Mouse (Mus musculus): ENCODE results near the gene Mtg1. TPM values are rescaled to one million over a fixed set of nuclear protein-coding genes. Genes with fewer than 3 reads are reported as not detected.

Mtg1 gene
- total RNA-seq, 1 experiment = 21.0 TPM

GRCm38 (mm10) chr7:140184206-140184605 is 46.8 kb downstream of the Mtg1 start:
- in situ Hi-C loops (cut with MboI; ENCODE audit: low sequenced_read_pairs in 2 of 2, unreplicated experiment in 2 of 2) = no loop called here
- Histone ChIP-seq H3K4me1 (ENCODE audit: control insufficient read depth in 2 of 2, insufficient read depth in 2 of 2, low read length in 2 of 2, poor library complexity in 1 of 2) (no peaks in the 10 kb centered on the region), H3K4me3 (ENCODE audit: insufficient read depth in 1 of 2, low read depth in 1 of 2, low read length in 2 of 2, poor library complexity in 1 of 2, severe bottlenecking in 1 of 2) (no peak overlapping the region), H3K9ac (ENCODE audit: insufficient read depth, low read depth, low read length, poor library complexity, severe bottlenecking) (no peak overlapping the region), H3K36me3 (ENCODE audit: control insufficient read depth, insufficient read depth, low read length, poor library complexity, severe bottlenecking) (no peaks in the 10 kb centered on the region), H3K9me3 (ENCODE audit: control insufficient read depth, insufficient read depth, low read depth, low read length) (no peaks in the 10 kb centered on the region), H3K27ac (ENCODE audit: insufficient read depth, low read depth, low read length, poor library complexity, severe bottlenecking) (no peak overlapping the region)
- TF ChIP-seq ZC3H11A (IDR thresholded peaks at IDR 0.05; ENCODE audit: borderline replicate concordance, low read depth, low read length) = no peak
- no peak for TF ChIP-seq CHD2 (IDR thresholded peaks at IDR 0.05; ENCODE audit: low read depth, low read length)
- no peak for TF ChIP-seq MAFK (IDR thresholded peaks at IDR 0.05; ENCODE audit: insufficient read depth, low read depth, low read length)
- TF ChIP-seq HCFC1 (IDR thresholded peaks at IDR 0.05; ENCODE audit: borderline replicate concordance, insufficient read depth, low read length) = no peak
- TF ChIP-seq ZNF384 (IDR thresholded peaks at IDR 0.05; ENCODE audit: low read depth, low read length) = no peak
- DNase-seq (ENCODE audit: low read depth, low spot score) = no peak

- Histone ChIP-seq H3K4me1 (ENCODE audit: control insufficient read depth in 2 of 2, insufficient read depth in 2 of 2, low read length in 2 of 2, poor library complexity in 1 of 2) (no peaks in the 10 kb centered on the region), H3K27ac (ENCODE audit: insufficient read depth, low read depth, low read length, poor library complexity, severe bottlenecking) (no peak overlapping the region), H3K36me3 (ENCODE audit: control insufficient read depth, insufficient read depth, low read length, poor library complexity, severe bottlenecking) (no peaks in the 10 kb centered on the region), H3K4me3 (ENCODE audit: insufficient read depth in 1 of 2, low read depth in 1 of 2, low read length in 2 of 2, poor library complexity in 1 of 2, severe bottlenecking in 1 of 2) (no peak overlapping the region), H3K9ac (ENCODE audit: insufficient read depth, low read depth, low read length, poor library complexity, severe bottlenecking) (no peak overlapping the region), H3K9me3 (ENCODE audit: control insufficient read depth, insufficient read depth, low read depth, low read length) (no peaks in the 10 kb centered on the region)
- DNase-seq (ENCODE audit: low read depth, low spot score) = peak; percentile 16
- in situ Hi-C loops (cut with MboI; ENCODE audit: low sequenced_read_pairs in 2 of 2, unreplicated experiment in 2 of 2) = no loop called here
- peak; percentile 84 for TF ChIP-seq ZC3H11A (IDR thresholded peaks at IDR 0.05; ENCODE audit: borderline replicate concordance, low read depth, low read length)
- no peak for TF ChIP-seq HCFC1 (IDR thresholded peaks at IDR 0.05; ENCODE audit: borderline replicate concordance, insufficient read depth, low read length)
- no peak for TF ChIP-seq ZNF384 (IDR thresholded peaks at IDR 0.05; ENCODE audit: low read depth, low read length)
Observed at GRCm38 (mm10) chr7:140186646-140187620, 49.6 kb downstream of the Mtg1 start.

GRCm38 (mm10) chr7:140187721-140188390 is 50.5 kb downstream of the Mtg1 start:
- TF ChIP-seq HCFC1 (IDR thresholded peaks at IDR 0.05; ENCODE audit: borderline replicate concordance, insufficient read depth, low read length) (no peak), CHD2 (IDR thresholded peaks at IDR 0.05; ENCODE audit: low read depth, low read length) (no peak), MAFK (IDR thresholded peaks at IDR 0.05; ENCODE audit: insufficient read depth, low read depth, low read length) (no peak), ZNF384 (IDR thresholded peaks at IDR 0.05; ENCODE audit: low read depth, low read length) (no peak), ZC3H11A (IDR thresholded peaks at IDR 0.05; ENCODE audit: borderline replicate concordance, low read depth, low read length) (no peak)
- no peak overlapping the region for H3K4me3 ChIP-seq (ENCODE audit: insufficient read depth in 1 of 2, low read depth in 1 of 2, low read length in 2 of 2, poor library complexity in 1 of 2, severe bottlenecking in 1 of 2)
- no peak overlapping the region for H3K27ac ChIP-seq (ENCODE audit: insufficient read depth, low read depth, low read length, poor library complexity, severe bottlenecking)
- no peak for DNase-seq (ENCODE audit: low read depth, low spot score)
- H3K36me3 ChIP-seq (ENCODE audit: control insufficient read depth, insufficient read depth, low read length, poor library complexity, severe bottlenecking) = no peaks in the 10 kb centered on the region
- no peak overlapping the region for H3K9ac ChIP-seq (ENCODE audit: insufficient read depth, low read depth, low read length, poor library complexity, severe bottlenecking)
- in situ Hi-C loops (cut with MboI; ENCODE audit: low sequenced_read_pairs in 2 of 2, unreplicated experiment in 2 of 2) = no loop called here
- no peaks in the 10 kb centered on the region for H3K4me1 ChIP-seq (ENCODE audit: control insufficient read depth in 2 of 2, insufficient read depth in 2 of 2, low read length in 2 of 2, poor library complexity in 1 of 2)
- no peaks in the 10 kb centered on the region for H3K9me3 ChIP-seq (ENCODE audit: control insufficient read depth, insufficient read depth, low read depth, low read length)

- no peak overlapping the region for H3K9ac ChIP-seq (ENCODE audit: insufficient read depth, low read depth, low read length, poor library complexity, severe bottlenecking)
Observed at GRCm38 (mm10) chr7:140188391-140189328, 51.3 kb downstream of the Mtg1 start.

More at GRCm38 (mm10) chr7:140188391-140189328, 51.3 kb downstream of the Mtg1 start:
- Histone ChIP-seq H3K27ac (ENCODE audit: insufficient read depth, low read depth, low read length, poor library complexity, severe bottlenecking) (no peak overlapping the region), H3K4me3 (ENCODE audit: insufficient read depth in 1 of 2, low read depth in 1 of 2, low read length in 2 of 2, poor library complexity in 1 of 2, severe bottlenecking in 1 of 2) (no peak overlapping the region), H3K9me3 (ENCODE audit: control insufficient read depth, insufficient read depth, low read depth, low read length) (no peaks in the 10 kb centered on the region), H3K36me3 (ENCODE audit: control insufficient read depth, insufficient read depth, low read length, poor library complexity, severe bottlenecking) (no peaks in the 10 kb centered on the region), H3K4me1 (ENCODE audit: control insufficient read depth in 2 of 2, insufficient read depth in 2 of 2, low read length in 2 of 2, poor library complexity in 1 of 2) (no peaks in the 10 kb centered on the region)
- in situ Hi-C loops (cut with MboI; ENCODE audit: low sequenced_read_pairs in 2 of 2, unreplicated experiment in 2 of 2) = no loop called here
- no peak for TF ChIP-seq HCFC1 (IDR thresholded peaks at IDR 0.05; ENCODE audit: borderline replicate concordance, insufficient read depth, low read length)
- TF ChIP-seq CHD2 (IDR thresholded peaks at IDR 0.05; ENCODE audit: low read depth, low read length) = no peak
- TF ChIP-seq ZC3H11A (IDR thresholded peaks at IDR 0.05; ENCODE audit: borderline replicate concordance, low read depth, low read length) = no peak
- no peak for TF ChIP-seq MAFK (IDR thresholded peaks at IDR 0.05; ENCODE audit: insufficient read depth, low read depth, low read length)
- peak; percentile 55 for DNase-seq (ENCODE audit: low read depth, low spot score)

All from ES-E14 (cell line).